Mouse (Mus musculus): ENCODE data around the gene Zfp180. TPM values are rescaled to one million over a fixed set of nuclear protein-coding genes. Genes with fewer than 3 reads are reported as not detected.
"Not testable (repeated sequence)": the region's sequence is repeated elsewhere in the genome, so short reads cannot be mapped to it uniquely, and the experiment has no call there.

Gene Zfp180
- polyA plus RNA-seq (2015; fragmentation: Nextera tagmentation; extraction: Ambion mirVana): 6.7 and 7.1 TPM in 2 replicates

- Histone ChIP-seq H3K36me3 (ENCODE audit: control insufficient read depth, insufficient read depth, low read length) (no peaks in the 10 kb centered on the region; the same call in 1 of the 2 replicates), H3K9ac (ENCODE audit: low read length) (peak within 1 kb of the TSS; percentile 76), H3K27ac (replicated peaks) (peak within 1 kb of the TSS; percentile 81), H3K4me3 (ENCODE audit: low read depth, low read length) (peak within 1 kb of the TSS; percentile 87), H3K9me3 (ENCODE audit: control insufficient read depth, low read length) (no peaks in the 10 kb centered on the region), H3K4me1 (replicated peaks; ENCODE audit: control insufficient read depth, insufficient read depth) (peaks cover 2% of the 10 kb centered on the region; the same call in 1 of the 2 replicates), H3K4me2 (replicated peaks; ENCODE audit: low read depth) (peak within 1 kb of the TSS; percentile 61), H3K27me3 (ENCODE audit: control insufficient read depth, insufficient read depth, low read length) (no peaks in the 10 kb centered on the region)
- 24% methylated on average over 44 of the region's 44 CpGs for WGBS
- TF ChIP-seq EP300 (optimal IDR thresholded peaks at IDR 0.05): no peak
- no peak for TF ChIP-seq CTCF (IDR thresholded peaks at IDR 0.05; ENCODE audit: low read depth)
- peak; percentile 95 for DNase-seq (ENCODE audit: low spot score)
- peak; percentile 99 for ATAC-seq (ENCODE audit: low FRiP score, low TSS enrichment)
Observed at GRCm38 (mm10) chr7:24081634-24082431, at the start of gene Zfp180. Zfp180 (plus strand) TSS chr7:24081924.

GRCm38 (mm10) chr7:24052660-24053304 is 28.9 kb upstream of the Zfp180 start, which contains the start of gene Vmn1r183:
Vmn1r183 (plus strand) TSS chr7:24053254.
- WGBS: 79% methylated on average over 4 of the region's 4 CpGs

DNA sequence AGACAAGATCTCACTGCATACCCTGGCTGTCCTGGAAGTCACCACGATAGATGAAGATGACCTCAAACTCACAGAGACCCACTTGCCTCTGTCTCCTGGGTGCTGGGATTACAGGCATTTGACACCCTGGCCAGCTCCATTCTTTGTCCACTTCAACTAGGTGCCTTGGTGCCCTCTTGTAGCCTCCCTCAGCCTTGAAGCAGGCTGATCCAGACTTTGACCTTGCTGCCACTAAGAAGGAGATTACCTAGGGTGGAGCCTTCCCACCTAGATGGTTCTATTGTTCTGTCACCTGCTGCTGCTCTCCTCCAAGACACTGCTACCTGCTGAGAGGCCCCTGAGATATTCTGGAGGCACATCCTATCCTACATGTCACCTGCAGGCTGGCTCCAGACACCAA is 7.3 kb upstream of the Zfp180 start:
- not testable (repeated sequence) for H3K9ac ChIP-seq (ENCODE audit: low read length); DNase-seq (ENCODE audit: low spot score); H3K9me3 ChIP-seq (ENCODE audit: control insufficient read depth, low read length); ATAC-seq (ENCODE audit: low FRiP score, low TSS enrichment); H3K4me2 ChIP-seq (replicated peaks; ENCODE audit: low read depth); H3K4me3 ChIP-seq (ENCODE audit: low read depth, low read length); H3K4me1 ChIP-seq (replicated peaks; ENCODE audit: control insufficient read depth, insufficient read depth); H3K27ac ChIP-seq (replicated peaks); H3K27me3 ChIP-seq (ENCODE audit: control insufficient read depth, insufficient read depth, low read length); H3K36me3 ChIP-seq (ENCODE audit: control insufficient read depth, insufficient read depth, low read length)
- 17% methylated on average over 1 of the region's 1 CpGs for WGBS

More at GRCm38 (mm10) chr7:24052660-24053304, 28.9 kb upstream of the Zfp180 start, which contains the start of gene Vmn1r183:
- no peaks in the 10 kb centered on the region for H3K4me1 ChIP-seq (replicated peaks; ENCODE audit: control insufficient read depth, insufficient read depth)
- H3K9ac ChIP-seq (ENCODE audit: low read length): no peak within 1 kb of the TSS
- H3K4me2 ChIP-seq (replicated peaks; ENCODE audit: low read depth): no peak within 1 kb of the TSS
- H3K27ac ChIP-seq (replicated peaks): no peak within 1 kb of the TSS
- H3K36me3 ChIP-seq (ENCODE audit: control insufficient read depth, insufficient read depth, low read length): no peaks in the 10 kb centered on the region
- H3K27me3 ChIP-seq (ENCODE audit: control insufficient read depth, insufficient read depth, low read length): no peaks in the 10 kb centered on the region
- H3K4me3 ChIP-seq (ENCODE audit: low read depth, low read length): no peak within 1 kb of the TSS
- ATAC-seq (ENCODE audit: low FRiP score, low TSS enrichment): no peak
- no peak for TF ChIP-seq CTCF (IDR thresholded peaks at IDR 0.05; ENCODE audit: low read depth)
- no peak for TF ChIP-seq EP300 (optimal IDR thresholded peaks at IDR 0.05)
- no peak for DNase-seq (ENCODE audit: low spot score)
- no peaks in the 10 kb centered on the region for H3K9me3 ChIP-seq (ENCODE audit: control insufficient read depth, low read length)

- WGBS: 28% methylated on average over 15 of the region's 15 CpGs
- Histone ChIP-seq H3K27me3 (ENCODE audit: control insufficient read depth, insufficient read depth, low read length) (no peaks in the 10 kb centered on the region), H3K4me3 (ENCODE audit: low read depth, low read length) (peak overlapping the region; percentile 87), H3K9me3 (ENCODE audit: control insufficient read depth, low read length) (no peaks in the 10 kb centered on the region), H3K9ac (ENCODE audit: low read length) (peak overlapping the region; percentile 76), H3K36me3 (ENCODE audit: control insufficient read depth, insufficient read depth, low read length) (no peaks in the 10 kb centered on the region; the same call in 1 of the 2 replicates), H3K4me1 (replicated peaks; ENCODE audit: control insufficient read depth, insufficient read depth) (peaks cover 2% of the 10 kb centered on the region; the same call in 1 of the 2 replicates), H3K4me2 (replicated peaks; ENCODE audit: low read depth) (peak overlapping the region; percentile 61), H3K27ac (replicated peaks) (peak overlapping the region; percentile 81)
- TF ChIP-seq EP300 (optimal IDR thresholded peaks at IDR 0.05): no peak
- no peak for TF ChIP-seq CTCF (IDR thresholded peaks at IDR 0.05; ENCODE audit: low read depth)
- DNase-seq (ENCODE audit: low spot score): no peak
- ATAC-seq (ENCODE audit: low FRiP score, low TSS enrichment): no peak
Observed at GRCm38 (mm10) chr7:24082457-24083235, 922 bp downstream of the Zfp180 start.

DNA sequence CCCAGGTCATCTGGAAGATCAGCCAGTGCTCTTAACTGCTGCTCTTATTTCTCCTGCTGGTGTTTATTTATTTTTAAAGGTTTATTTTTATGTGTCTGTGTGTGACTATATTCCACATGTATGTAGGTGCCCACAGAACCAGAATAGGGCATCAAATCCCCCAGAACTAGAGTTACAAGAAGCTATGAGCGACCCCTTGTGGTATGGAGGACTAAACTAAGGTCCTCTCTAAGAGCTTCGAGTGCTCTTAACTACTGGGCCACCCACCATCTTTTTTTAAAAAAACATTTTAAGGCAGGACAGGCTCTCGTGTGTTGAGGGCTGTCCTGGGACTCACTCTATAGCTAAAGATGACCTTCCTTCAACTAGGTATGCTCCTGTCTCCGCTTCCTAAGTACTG is 5.1 kb downstream of the Zfp180 start:
- no peak for TF ChIP-seq CTCF (IDR thresholded peaks at IDR 0.05; ENCODE audit: low read depth)
- TF ChIP-seq EP300 (optimal IDR thresholded peaks at IDR 0.05): no peak
- Histone ChIP-seq H3K27me3 (ENCODE audit: control insufficient read depth, insufficient read depth, low read length) (no peaks in the 10 kb centered on the region), H3K4me1 (replicated peaks; ENCODE audit: control insufficient read depth, insufficient read depth) (peaks cover 2% of the 10 kb centered on the region; the same call in 1 of the 2 replicates), H3K9me3 (ENCODE audit: control insufficient read depth, low read length) (no peaks in the 10 kb centered on the region), H3K27ac (replicated peaks) (no peak overlapping the region), H3K9ac (ENCODE audit: low read length) (no peak overlapping the region), H3K4me3 (ENCODE audit: low read depth, low read length) (no peak overlapping the region), H3K4me2 (replicated peaks; ENCODE audit: low read depth) (no peak overlapping the region), H3K36me3 (ENCODE audit: control insufficient read depth, insufficient read depth, low read length) (no peaks in the 10 kb centered on the region; the same call in 1 of the 2 replicates)
- no peak for ATAC-seq (ENCODE audit: low FRiP score, low TSS enrichment)
- WGBS: 90% methylated on average over 4 of the region's 4 CpGs
- DNase-seq (ENCODE audit: low spot score): no peak

Measured in stomach, postnatal 0 days (tissue).